Mouse (Mus musculus): ENCODE results near the gene Slc35f1.

- no peak for TF ChIP-seq CTCF (IDR thresholded peaks at IDR 0.05)
- TF ChIP-seq POLR2A (IDR thresholded peaks at IDR 0.05; ENCODE audit: insufficient read depth, low read depth, low read length), result no peak
Measured at GRCm38 (mm10) chr10:52926330-52926729, 236.0 kb downstream of the Slc35f1 start.

All from heart, adult 2 months (tissue).